Mouse (Mus musculus): Measurements from ENCODE around the gene Lrpprc. TPM values are rescaled to one million over a fixed set of nuclear protein-coding genes. Genes with fewer than 3 reads are reported as not detected.
"Not testable (repeated sequence)": the region's sequence is repeated elsewhere in the genome, so short reads cannot be mapped to it uniquely, and the experiment has no call there.

Gene Lrpprc
- 60.2 and 61.1 TPM in 2 replicates for polyA plus RNA-seq (2016; fragmentation: Nextera tagmentation; extraction: Ambion mirVana)

DNA sequence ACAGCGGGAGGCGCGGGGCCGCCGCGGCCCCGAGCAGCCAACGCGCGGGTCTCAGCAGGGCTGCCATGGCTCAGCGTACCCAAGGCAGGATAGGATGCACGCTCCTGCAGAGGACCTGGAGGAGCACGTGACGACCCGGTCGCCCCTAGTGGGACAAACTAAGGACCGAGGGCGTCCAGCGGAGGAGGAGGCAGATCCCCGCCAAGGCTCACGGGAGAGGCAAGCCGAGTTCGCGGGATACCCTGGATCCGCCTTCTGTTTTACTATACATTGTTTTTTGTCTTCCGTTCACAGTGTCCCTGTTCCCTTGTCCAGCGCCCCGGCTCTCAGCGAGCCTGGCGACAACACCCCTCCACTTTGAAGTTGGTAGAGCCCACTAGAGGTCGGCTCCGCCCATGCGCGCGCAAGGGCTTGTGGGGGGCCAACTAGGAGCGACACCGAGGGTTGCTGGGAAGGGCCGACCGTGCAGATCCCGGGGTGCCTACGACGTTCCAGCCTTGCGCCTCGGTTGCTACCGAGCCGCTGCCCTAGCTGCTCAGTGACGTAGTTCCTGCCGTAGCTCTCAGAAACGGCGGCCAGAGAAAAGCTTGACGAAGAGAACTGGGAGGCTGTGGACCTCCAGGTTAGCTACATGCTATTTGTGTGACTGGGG, at the start of gene Lrpprc:
TSS of gene Lrpprc (minus strand) at position 343 of the 652 bp plus-strand sequence.
- H3K27ac ChIP-seq, result peak within 1 kb of the TSS; percentile 99
- H3K9me3 ChIP-seq (replicated peaks), result no peaks in the 10 kb centered on the region
- under 1% methylated on average over 51 of the region's 51 CpGs for WGBS
- no peaks in the 10 kb centered on the region for H3K27me3 ChIP-seq (ENCODE audit: low read depth, poor library complexity, severe bottlenecking)
- peaks cover 24% of the 10 kb centered on the region for H3K36me3 ChIP-seq
- peak within 1 kb of the TSS; percentile 94 for H3K4me3 ChIP-seq
- H3K4me1 ChIP-seq, result peaks cover 20% of the 10 kb centered on the region
- peak; percentile 98 for DNase-seq (ENCODE audit: low spot score)

- H3K27me3 ChIP-seq (ENCODE audit: low read depth, poor library complexity, severe bottlenecking), result no peaks in the 10 kb centered on the region
- peak; percentile 62 for DNase-seq (ENCODE audit: low spot score)
- no peak overlapping the region for H3K27ac ChIP-seq
- H3K4me3 ChIP-seq, result no peak overlapping the region
- no peaks in the 10 kb centered on the region for H3K9me3 ChIP-seq (replicated peaks)
- no peaks in the 10 kb centered on the region for H3K36me3 ChIP-seq
- 3% methylated on average over 3 of the region's 3 CpGs for WGBS
- H3K4me1 ChIP-seq, result no peaks in the 10 kb centered on the region
Observed at GRCm38 (mm10) chr17:84837780-84838179, 47.2 kb upstream of the Lrpprc start.

DNA sequence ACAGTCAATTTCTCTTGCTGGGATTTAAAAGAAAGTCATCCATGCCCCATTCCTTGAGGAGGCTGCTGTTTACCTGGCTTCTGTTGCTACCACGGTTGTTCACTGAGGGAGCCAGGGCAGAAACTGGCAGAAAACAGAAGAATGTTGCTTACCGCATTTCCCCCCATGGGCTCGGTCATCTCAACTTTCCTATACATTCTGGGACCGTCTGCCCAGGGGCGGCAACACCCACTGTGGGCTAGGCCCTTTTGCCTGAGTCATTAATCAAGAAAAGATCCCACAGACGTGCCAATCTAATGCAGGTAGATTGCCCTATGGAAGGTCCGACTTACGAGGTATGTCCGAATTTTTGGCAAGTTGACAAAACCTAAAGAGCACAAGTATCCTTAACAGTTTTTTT, 44.7 kb upstream of the Lrpprc start:
- no peak for DNase-seq (ENCODE audit: low spot score)
- no peaks in the 10 kb centered on the region for H3K27me3 ChIP-seq (ENCODE audit: low read depth, poor library complexity, severe bottlenecking)
- H3K9me3 ChIP-seq (replicated peaks), result no peaks in the 10 kb centered on the region
- no peaks in the 10 kb centered on the region for H3K36me3 ChIP-seq
- H3K27ac ChIP-seq, result no peak overlapping the region
- 85% methylated on average over 9 of the region's 9 CpGs for WGBS
- H3K4me1 ChIP-seq, result no peaks in the 10 kb centered on the region
- no peak overlapping the region for H3K4me3 ChIP-seq

DNA sequence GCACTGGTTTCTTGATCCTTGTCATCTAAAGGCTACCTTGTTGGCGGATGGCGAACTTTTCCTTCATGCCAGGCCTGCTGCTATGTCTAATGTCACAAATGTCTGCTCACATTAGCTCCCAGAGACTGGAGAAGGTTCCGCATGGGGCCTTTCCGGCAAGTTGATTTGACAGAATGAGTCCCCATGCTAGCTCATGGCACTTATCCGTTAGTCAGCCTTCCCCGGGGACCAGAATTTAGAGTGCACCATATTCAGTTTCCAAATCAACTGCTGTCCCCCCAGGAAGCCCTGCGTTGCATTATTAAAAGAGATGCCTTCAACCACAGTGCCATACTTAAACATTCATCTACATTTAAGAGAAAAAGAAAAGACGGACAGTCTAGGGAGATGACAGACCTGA, 41.8 kb upstream of the Lrpprc start:
- H3K9me3 ChIP-seq (replicated peaks), result no peaks in the 10 kb centered on the region

GRCm38 (mm10) chr17:84828301-84828700, 37.7 kb upstream of the Lrpprc start:
- Histone ChIP-seq H3K36me3 (no peaks in the 10 kb centered on the region), H3K4me3 (no peak overlapping the region), H3K27ac (no peak overlapping the region), H3K4me1 (no peaks in the 10 kb centered on the region), H3K9me3 (replicated peaks) (no peaks in the 10 kb centered on the region), H3K27me3 (ENCODE audit: low read depth, poor library complexity, severe bottlenecking) (no peaks in the 10 kb centered on the region)
- 95% methylated on average over 6 of the region's 6 CpGs for WGBS
- DNase-seq (ENCODE audit: low spot score), result no peak

More for the DNA sequence above, 41.8 kb upstream of the Lrpprc start:
- H3K27ac ChIP-seq, result no peak overlapping the region
- H3K4me1 ChIP-seq, result no peaks in the 10 kb centered on the region
- no peak overlapping the region for H3K4me3 ChIP-seq
- 77% methylated on average over 8 of the region's 8 CpGs for WGBS
- H3K36me3 ChIP-seq, result no peaks in the 10 kb centered on the region
- DNase-seq (ENCODE audit: low spot score), result no peak
- H3K27me3 ChIP-seq (ENCODE audit: low read depth, poor library complexity, severe bottlenecking), result no peaks in the 10 kb centered on the region

- Histone ChIP-seq H3K9me3 (replicated peaks) (no peaks in the 10 kb centered on the region), H3K36me3 (no peaks in the 10 kb centered on the region), H3K27me3 (ENCODE audit: low read depth, poor library complexity, severe bottlenecking) (no peaks in the 10 kb centered on the region), H3K4me1 (no peaks in the 10 kb centered on the region), H3K27ac (no peak overlapping the region), H3K4me3 (no peak overlapping the region)
- peak; percentile 70 for DNase-seq (ENCODE audit: low spot score)
- 20% methylated on average over 4 of the region's 4 CpGs for WGBS
Observed at GRCm38 (mm10) chr17:84820603-84821002, 30.0 kb upstream of the Lrpprc start.

DNA sequence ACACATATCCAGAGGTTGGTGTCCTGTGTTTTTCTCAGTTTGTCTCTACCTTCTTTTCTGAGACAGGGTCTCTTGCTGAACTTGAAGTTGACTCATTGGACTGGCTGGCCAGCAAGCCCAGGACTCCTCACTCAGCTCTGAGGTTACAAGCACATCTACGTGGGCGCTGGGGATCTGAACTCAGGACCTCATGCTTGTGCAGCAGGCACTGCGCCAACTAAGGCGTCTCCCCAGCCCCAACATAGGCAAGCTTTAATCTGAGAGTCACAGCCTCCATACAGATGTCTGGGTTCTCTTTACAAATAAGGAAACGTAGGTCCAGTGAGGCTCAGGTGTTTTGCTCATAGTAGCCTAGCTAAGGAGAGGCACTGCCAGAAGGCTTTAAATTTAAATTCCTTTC, 27.8 kb upstream of the Lrpprc start:
- no peaks in the 10 kb centered on the region for H3K4me1 ChIP-seq
- H3K27ac ChIP-seq, result no peak overlapping the region
- no peaks in the 10 kb centered on the region for H3K9me3 ChIP-seq (replicated peaks)
- WGBS, result 92% methylated on average over 5 of the region's 5 CpGs
- H3K36me3 ChIP-seq, result no peaks in the 10 kb centered on the region
- no peak overlapping the region for H3K4me3 ChIP-seq
- DNase-seq (ENCODE audit: low spot score), result no peak
- no peaks in the 10 kb centered on the region for H3K27me3 ChIP-seq (ENCODE audit: low read depth, poor library complexity, severe bottlenecking)

DNA sequence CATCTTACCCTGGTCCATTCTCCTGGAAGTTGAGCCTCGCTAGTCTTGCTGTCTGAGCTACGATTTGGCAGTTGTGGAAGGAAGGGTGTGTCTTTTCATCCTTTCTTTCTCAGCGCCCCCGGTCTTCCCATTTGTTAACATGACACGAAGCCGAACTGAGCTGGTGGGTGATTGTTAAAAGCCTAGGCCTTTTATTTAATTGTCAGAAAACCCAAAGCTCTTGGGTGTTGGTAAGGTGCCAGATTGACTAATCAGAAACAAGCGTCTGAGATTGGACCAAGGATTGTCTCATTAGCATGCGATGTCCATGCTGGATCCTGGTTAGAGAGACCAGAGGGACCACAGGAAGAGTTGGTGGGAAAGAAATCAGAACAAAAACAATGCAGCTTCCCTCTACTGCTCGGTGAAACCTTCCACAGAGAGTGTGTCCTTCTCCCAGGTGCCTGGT, 25.4 kb upstream of the Lrpprc start:
- no peaks in the 10 kb centered on the region for H3K36me3 ChIP-seq
- no peak overlapping the region for H3K4me3 ChIP-seq
- WGBS, result 80% methylated on average over 9 of the region's 9 CpGs
- no peaks in the 10 kb centered on the region for H3K27me3 ChIP-seq (ENCODE audit: low read depth, poor library complexity, severe bottlenecking)
- H3K9me3 ChIP-seq (replicated peaks), result no peaks in the 10 kb centered on the region
- no peak for DNase-seq (ENCODE audit: low spot score)
- H3K27ac ChIP-seq, result no peak overlapping the region
- H3K4me1 ChIP-seq, result no peaks in the 10 kb centered on the region

GRCm38 (mm10) chr17:84814905-84815304, 24.3 kb upstream of the Lrpprc start:
- DNase-seq (ENCODE audit: low spot score), result no peak
- Histone ChIP-seq H3K27me3 (ENCODE audit: low read depth, poor library complexity, severe bottlenecking) (no peaks in the 10 kb centered on the region), H3K27ac (no peak overlapping the region), H3K9me3 (replicated peaks) (no peaks in the 10 kb centered on the region), H3K4me1 (no peaks in the 10 kb centered on the region), H3K4me3 (no peak overlapping the region), H3K36me3 (no peaks in the 10 kb centered on the region)
- 77% methylated on average over 7 of the region's 7 CpGs for WGBS

DNA sequence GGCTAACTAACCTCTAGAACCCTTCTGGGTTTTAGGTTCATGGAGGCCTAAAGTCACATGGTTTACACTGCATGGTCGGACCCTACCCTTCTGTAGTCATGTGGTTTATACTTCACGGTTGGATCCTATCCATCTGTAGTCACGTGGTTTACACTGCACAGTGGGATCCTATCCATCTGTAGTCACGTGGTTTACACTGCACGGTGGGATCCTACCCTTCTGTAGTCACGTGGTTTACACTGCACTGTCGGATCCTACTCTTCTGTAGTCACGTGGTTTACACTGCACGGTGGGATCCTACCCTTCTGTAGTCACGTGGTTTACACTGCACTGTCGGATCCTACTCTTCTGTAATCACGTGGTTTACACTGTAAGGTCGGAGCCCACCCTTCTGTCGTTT, 23.6 kb upstream of the Lrpprc start:
- not testable (repeated sequence) for DNase-seq (ENCODE audit: low spot score); H3K27me3 ChIP-seq (ENCODE audit: low read depth, poor library complexity, severe bottlenecking); H3K27ac ChIP-seq; H3K4me3 ChIP-seq; H3K36me3 ChIP-seq; H3K4me1 ChIP-seq; H3K9me3 ChIP-seq (replicated peaks)
- WGBS, result 88% methylated on average over 14 of the region's 14 CpGs

DNA sequence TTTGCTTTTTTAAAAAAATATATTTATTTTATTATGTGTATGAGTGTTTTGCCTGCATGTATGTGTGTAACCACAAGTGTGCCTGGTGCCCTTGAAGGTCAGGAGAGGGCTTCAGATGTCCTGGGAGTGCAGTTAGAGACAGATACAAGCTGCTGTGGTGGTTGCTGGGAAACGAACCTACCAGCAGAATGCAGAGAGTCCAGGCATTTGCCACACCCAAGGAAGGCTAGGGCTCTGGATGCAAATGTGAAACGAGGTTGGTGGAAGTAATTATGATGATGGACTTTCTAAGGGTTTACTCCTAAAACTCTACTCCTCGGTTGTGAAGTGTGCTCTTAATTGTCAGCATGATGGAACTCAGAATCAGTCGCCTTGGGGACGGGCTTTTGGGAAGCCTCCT, 1.4 kb upstream of the Lrpprc start:
- H3K4me1 ChIP-seq, result peaks cover 20% of the 10 kb centered on the region
- no peak overlapping the region for H3K27ac ChIP-seq
- no peaks in the 10 kb centered on the region for H3K27me3 ChIP-seq (ENCODE audit: low read depth, poor library complexity, severe bottlenecking)
- H3K36me3 ChIP-seq, result peaks cover 13% of the 10 kb centered on the region
- H3K4me3 ChIP-seq, result no peak overlapping the region
- H3K9me3 ChIP-seq (replicated peaks), result no peaks in the 10 kb centered on the region
- no peak for DNase-seq (ENCODE audit: low spot score)
- WGBS, result 80% methylated on average over 5 of the region's 5 CpGs

DNA sequence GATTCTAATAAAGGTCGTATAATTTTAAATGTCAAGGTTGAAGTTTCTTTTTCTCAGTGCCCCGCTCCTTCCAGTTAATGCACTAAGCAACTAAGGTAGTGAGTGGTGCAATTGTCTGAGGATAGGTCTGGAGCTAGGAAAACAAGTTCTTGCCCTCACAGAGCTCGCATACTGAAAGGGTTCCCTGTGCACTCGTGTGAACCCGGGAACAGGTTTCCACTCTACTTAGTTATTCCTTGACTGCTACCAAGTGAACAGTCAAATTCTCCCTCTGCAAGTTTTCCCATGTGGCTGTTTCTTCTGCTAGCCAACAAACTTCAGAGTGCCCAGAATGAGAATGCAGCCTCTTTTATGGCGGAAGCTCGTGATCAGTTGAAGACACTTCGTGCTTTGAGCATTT, 567 bp upstream of the Lrpprc start:
- H3K27ac ChIP-seq, result peak overlapping the region; percentile 99
- peaks cover 20% of the 10 kb centered on the region for H3K4me1 ChIP-seq
- no peaks in the 10 kb centered on the region for H3K9me3 ChIP-seq (replicated peaks)
- peak; percentile 36 for DNase-seq (ENCODE audit: low spot score)
- H3K27me3 ChIP-seq (ENCODE audit: low read depth, poor library complexity, severe bottlenecking), result no peaks in the 10 kb centered on the region
- peaks cover 20% of the 10 kb centered on the region for H3K36me3 ChIP-seq
- peak overlapping the region; percentile 94 for H3K4me3 ChIP-seq
- WGBS, result 6% methylated on average over 8 of the region's 8 CpGs

DNA sequence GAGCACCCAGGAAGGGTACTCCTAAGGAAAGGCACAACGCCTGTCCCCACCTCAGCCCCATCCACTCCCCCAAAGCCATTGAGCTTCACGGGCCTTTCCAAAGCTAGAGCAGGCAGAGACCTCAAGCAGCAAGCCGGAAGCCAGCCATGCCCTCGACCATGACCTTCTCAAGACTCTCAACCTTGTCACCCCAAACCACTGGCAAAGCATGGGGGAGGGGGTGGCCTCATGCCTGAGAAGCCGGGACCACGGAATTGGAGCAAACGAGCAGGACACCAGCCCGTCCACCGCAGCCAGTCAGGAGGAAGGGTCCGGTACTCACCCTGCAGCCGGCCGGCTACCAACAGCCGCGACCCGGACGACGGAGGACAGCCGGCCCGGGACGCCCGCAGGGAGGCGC, 546 bp downstream of the Lrpprc start:
- under 1% methylated on average over 22 of the region's 22 CpGs for WGBS
- Histone ChIP-seq H3K27ac (peak overlapping the region; percentile 99), H3K36me3 (peaks cover 30% of the 10 kb centered on the region), H3K4me1 (peaks cover 20% of the 10 kb centered on the region), H3K27me3 (ENCODE audit: low read depth, poor library complexity, severe bottlenecking) (no peaks in the 10 kb centered on the region), H3K4me3 (peak overlapping the region; percentile 94), H3K9me3 (replicated peaks) (no peaks in the 10 kb centered on the region)
- no peak for DNase-seq (ENCODE audit: low spot score)

Data from limb, embryonic 10.5 days (tissue).